8 mouse cellular contexts compared by ENCODE assay signal in genomic region chr11:51584057-51584430, GRCm38 (mm10). TPM values are rescaled to one million over a fixed set of nuclear protein-coding genes. Genes with fewer than 3 reads are reported as not detected.
DNase-seq lines count a peak whose midpoint lies in the region; ATAC-seq and TF ChIP-seq lines count a peak whose summit lies in the region.

No protein-coding gene starts in this region.

- peak overlapping the region; percentile 80 for H3K27ac ChIP-seq in thymus, adult 2 months (ENCODE audit: control insufficient read depth, insufficient read depth, low read length)
- H3K27ac ChIP-seq in hindbrain, embryonic 11.5 days (ENCODE audit: low read depth, low read length), result peak overlapping the region; percentile 90

- 8% methylated on average over 9 of the region's 9 CpGs for WGBS in thymus, adult 2 months
- WGBS in hindbrain, embryonic 11.5 days, result 13% methylated on average over 9 of the region's 9 CpGs

- peaks cover 7% of the 10 kb centered on the region for H3K36me3 ChIP-seq in thymus, adult 2 months (ENCODE audit: control insufficient read depth, insufficient read depth, low read length)
- H3K36me3 ChIP-seq in hindbrain, embryonic 11.5 days (ENCODE audit: control insufficient read depth, insufficient read depth, low read length), result peaks cover 14% of the 10 kb centered on the region

- no peaks in the 10 kb centered on the region for H3K27me3 ChIP-seq in thymus, adult 2 months (ENCODE audit: control insufficient read depth, insufficient read depth, low read length)
- H3K27me3 ChIP-seq in hindbrain, embryonic 11.5 days (ENCODE audit: control insufficient read depth, insufficient read depth, low read length), result no peaks in the 10 kb centered on the region

- peak overlapping the region; percentile 86 for H3K4me2 ChIP-seq in hindbrain, embryonic 11.5 days (replicated peaks; ENCODE audit: low read depth, low read length)

- H3K4me1 ChIP-seq in thymus, adult 2 months (replicated peaks; ENCODE audit: control insufficient read depth, insufficient read depth, low read length), result peaks cover 21% of the 10 kb centered on the region
- peaks cover 3% of the 10 kb centered on the region for H3K4me1 ChIP-seq in hindbrain, embryonic 11.5 days (replicated peaks; ENCODE audit: control insufficient read depth, insufficient read depth, low read length)

- H3K9ac ChIP-seq in hindbrain, embryonic 11.5 days (ENCODE audit: low read depth, low read length), result peak overlapping the region; percentile 66

- peak; percentile 38 for ATAC-seq in hindbrain, embryonic 11.5 days (ENCODE audit: low FRiP score)
- peak; percentile 1 for ATAC-seq in megakaryocyte progenitor cell, adult 5-6 weeks (replicated peaks; ENCODE audit: poor library complexity)

- H3K9me3 ChIP-seq in hindbrain, embryonic 11.5 days (ENCODE audit: control insufficient read depth, low read length), result no peaks in the 10 kb centered on the region

- peak overlapping the region; percentile 71 for H3K4me3 ChIP-seq in thymus, adult 2 months (ENCODE audit: control insufficient read depth, insufficient read depth, low read length)
- H3K4me3 ChIP-seq in hindbrain, embryonic 11.5 days (ENCODE audit: low read depth, low read length), result peak overlapping the region; percentile 50

- no peak for TF ChIP-seq POLR2A in thymus, adult 2 months (IDR thresholded peaks at IDR 0.05; ENCODE audit: control insufficient read depth, extremely low read depth, insufficient read depth, low read length, poor library complexity)

- TF ChIP-seq CTCF in thymus, adult 2 months (IDR thresholded peaks at IDR 0.05; ENCODE audit: borderline replicate concordance, control insufficient read depth, extremely low read depth, insufficient read depth, low read length, poor library complexity), result no peak

- DNase-seq in gastrocnemius, postnatal 10 days, result peak; percentile 14
- no peak for DNase-seq in gastrocnemius, postnatal 4 days (ENCODE audit: low spot score in 2 of 2)
- DNase-seq in thymus, adult 2 months, result peak; percentile 39
- no peak for DNase-seq in thymus, postnatal 10 days (ENCODE audit: low spot score in 2 of 2)
- no peak for DNase-seq in hindbrain, embryonic 11.5 days (ENCODE audit: low spot score)
- DNase-seq in layer of hippocampus, adult 8-10 months (ENCODE audit: low spot score in 2 of 2), result no peak
- DNase-seq in spleen, postnatal 14 days (ENCODE audit: low spot score in 2 of 2), result no peak

RNA-seq across cellular contexts. Expression of gene Phykpl, which starts 0.5 kb away (rescaled TPM):
- total RNA-seq in gastrocnemius, postnatal 10 days (2021), result 10 to 100 TPM; 18.9 to 21.7 TPM
- 10 to 100 TPM; 18.7 to 20.9 TPM for total RNA-seq in gastrocnemius, postnatal 4 days (2021)
- 20.2 and 21.8 TPM in 2 replicates for polyA plus RNA-seq in thymus, adult 2 months (2012; rRNA removed)
- 10.1 and 13.2 TPM in 2 replicates for polyA plus RNA-seq in hindbrain, embryonic 11.5 days (2014; fragmentation: Nextera tagmentation; extraction: Ambion mirVana)
- 10.7 and 11.2 TPM in 2 replicates for total RNA-seq in megakaryocyte progenitor cell, adult 5-6 weeks (2015)
- total RNA-seq in megakaryocyte progenitor cell, adult 5-6 weeks (2017), result 9.8 and 15.4 TPM in 2 replicates
- 10 to 100 TPM in 1 of 4 experiments, 1 to 10 TPM in 3; 7.9 to 10.2 (median 8.9) TPM for total RNA-seq in layer of hippocampus, adult 8-10 months (2022)

RNA-seq across cellular contexts. Expression of gene Hnrnpab, which starts 22.6 kb away (rescaled TPM):
- total RNA-seq in gastrocnemius, postnatal 10 days (2021), result 100 to 1,000 TPM; 180 to 186 TPM
- 100 to 1,000 TPM; 218 to 241 TPM for total RNA-seq in gastrocnemius, postnatal 4 days (2021)
- 533 and 863 TPM in 2 replicates for polyA plus RNA-seq in thymus, adult 2 months (2012; rRNA removed)
- polyA plus RNA-seq in hindbrain, embryonic 11.5 days (2014; fragmentation: Nextera tagmentation; extraction: Ambion mirVana), result 777 and 822 TPM in 2 replicates
- 645 and 667 TPM in 2 replicates for total RNA-seq in megakaryocyte progenitor cell, adult 5-6 weeks (2015)
- total RNA-seq in megakaryocyte progenitor cell, adult 5-6 weeks (2017), result 984 and 1,159 TPM in 2 replicates
- 100 to 1,000 TPM; 123 to 152 (median 135) TPM for total RNA-seq in layer of hippocampus, adult 8-10 months (2022)

RNA-seq across cellular contexts. Expression of gene Nhp2, which starts 35.5 kb away (rescaled TPM):
- total RNA-seq in gastrocnemius, postnatal 10 days (2021), result 10 to 100 TPM; 37.4 to 39.1 TPM
- total RNA-seq in gastrocnemius, postnatal 4 days (2021), result 10 to 100 TPM; 35.4 to 37.3 TPM
- polyA plus RNA-seq in thymus, adult 2 months (2012; rRNA removed), result 69.3 and 70.8 TPM in 2 replicates
- 154 and 156 TPM in 2 replicates for polyA plus RNA-seq in hindbrain, embryonic 11.5 days (2014; fragmentation: Nextera tagmentation; extraction: Ambion mirVana)
- 147 and 165 TPM in 2 replicates for total RNA-seq in megakaryocyte progenitor cell, adult 5-6 weeks (2015)
- total RNA-seq in megakaryocyte progenitor cell, adult 5-6 weeks (2017), result 117 and 167 TPM in 2 replicates
- 10 to 100 TPM; 31.8 to 48.9 (median 42.3) TPM for total RNA-seq in layer of hippocampus, adult 8-10 months (2022)

RNA-seq across cellular contexts. Expression of gene Rmnd5b, which starts 51.7 kb away (rescaled TPM):
- total RNA-seq in gastrocnemius, postnatal 10 days (2021), result 10 to 100 TPM; 16.2 to 17.9 TPM
- 10 to 100 TPM; 20.9 to 23.0 TPM for total RNA-seq in gastrocnemius, postnatal 4 days (2021)
- 123 and 125 TPM in 2 replicates for polyA plus RNA-seq in thymus, adult 2 months (2012; rRNA removed)
- polyA plus RNA-seq in hindbrain, embryonic 11.5 days (2014; fragmentation: Nextera tagmentation; extraction: Ambion mirVana), result 42.5 and 43.7 TPM in 2 replicates
- total RNA-seq in megakaryocyte progenitor cell, adult 5-6 weeks (2015), result 34.9 TPM in 2 replicates
- 11.4 and 20.4 TPM in 2 replicates for total RNA-seq in megakaryocyte progenitor cell, adult 5-6 weeks (2017)
- 10 to 100 TPM; 52.4 to 58.6 (median 55.4) TPM for total RNA-seq in layer of hippocampus, adult 8-10 months (2022)

Comparison
In these comparisons a context has a peak if more than half of its experiments do, and no peak if none do; other contexts are left out.
1. DNase-seq: peak in gastrocnemius, postnatal 10 days (single experiment) and thymus, adult 2 months (single experiment); none in gastrocnemius, postnatal 4 days (0 of 2), thymus, postnatal 10 days (0 of 2), hindbrain, embryonic 11.5 days (single experiment), layer of hippocampus, adult 8-10 months (0 of 2) and spleen, postnatal 14 days (0 of 2).